Mouse (Mus musculus): ENCODE measurements at regions not wholly inside any gene's neighbourhood (a gene's known extent, or its start where the extent isn't known, plus 50 kb on each side); places are given as distances from the start of the nearest gene placed in this dataset.

DNA sequence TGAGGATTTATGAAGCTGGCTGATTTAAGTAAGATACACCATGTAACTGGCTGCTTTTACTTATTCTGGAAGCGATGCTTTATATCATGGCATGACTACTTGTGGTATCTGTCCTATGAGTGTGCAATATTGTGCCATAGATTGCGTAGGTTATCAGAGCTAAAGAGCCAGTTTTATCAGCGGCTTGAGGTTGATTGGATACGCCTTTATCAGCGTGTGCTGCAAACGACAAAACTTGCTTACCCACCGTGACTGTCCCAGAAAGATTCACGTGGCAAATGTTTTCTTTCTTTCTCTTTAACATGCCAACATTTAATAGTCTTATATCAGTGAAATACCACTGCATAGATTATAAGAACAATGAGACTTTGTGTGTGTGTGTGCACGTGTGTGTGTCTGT is 384.1 kb downstream of the Setd4 start:
- no peaks in the 10 kb centered on the region for H3K36me3 ChIP-seq
- no peak overlapping the region for H3K4me3 ChIP-seq (replicated peaks)
- H3K4me1 ChIP-seq, result peaks cover 10% of the 10 kb centered on the region
- H3K27ac ChIP-seq, result no peak overlapping the region
- H3K4me2 ChIP-seq, result no peak overlapping the region
- ATAC-seq (replicated peaks; ENCODE audit: low FRiP score), result no peak
- 81% methylated on average over 9 of the region's 9 CpGs for WGBS
- H3K9me3 ChIP-seq (replicated peaks), result no peaks in the 10 kb centered on the region
- peaks cover 46% of the 10 kb centered on the region for H3K27me3 ChIP-seq
- no peak overlapping the region for H3K9ac ChIP-seq

GRCm38 (mm10) chr16:93218402-93218801 is 385.5 kb downstream of the Setd4 start:
- peaks cover 46% of the 10 kb centered on the region for H3K27me3 ChIP-seq
- no peak overlapping the region for H3K4me2 ChIP-seq
- peaks cover 10% of the 10 kb centered on the region for H3K4me1 ChIP-seq
- no peaks in the 10 kb centered on the region for H3K9me3 ChIP-seq (replicated peaks)
- H3K4me3 ChIP-seq (replicated peaks), result no peak overlapping the region
- ATAC-seq (replicated peaks; ENCODE audit: low FRiP score), result no peak
- no peak overlapping the region for H3K9ac ChIP-seq
- H3K27ac ChIP-seq, result no peak overlapping the region
- H3K36me3 ChIP-seq, result no peaks in the 10 kb centered on the region
- 63% methylated on average over 10 of the region's 10 CpGs for WGBS

GRCm38 (mm10) chr16:93217600-93218226 is 386.1 kb downstream of the Setd4 start:
- Histone ChIP-seq H3K36me3 (no peaks in the 10 kb centered on the region), H3K9me3 (replicated peaks) (no peaks in the 10 kb centered on the region), H3K4me2 (no peak overlapping the region), H3K9ac (no peak overlapping the region), H3K27ac (no peak overlapping the region), H3K27me3 (peaks cover 46% of the 10 kb centered on the region), H3K4me3 (replicated peaks) (no peak overlapping the region), H3K4me1 (peaks cover 10% of the 10 kb centered on the region)
- ATAC-seq (replicated peaks; ENCODE audit: low FRiP score), result no peak
- 32% methylated on average over 12 of the region's 12 CpGs for WGBS

DNA sequence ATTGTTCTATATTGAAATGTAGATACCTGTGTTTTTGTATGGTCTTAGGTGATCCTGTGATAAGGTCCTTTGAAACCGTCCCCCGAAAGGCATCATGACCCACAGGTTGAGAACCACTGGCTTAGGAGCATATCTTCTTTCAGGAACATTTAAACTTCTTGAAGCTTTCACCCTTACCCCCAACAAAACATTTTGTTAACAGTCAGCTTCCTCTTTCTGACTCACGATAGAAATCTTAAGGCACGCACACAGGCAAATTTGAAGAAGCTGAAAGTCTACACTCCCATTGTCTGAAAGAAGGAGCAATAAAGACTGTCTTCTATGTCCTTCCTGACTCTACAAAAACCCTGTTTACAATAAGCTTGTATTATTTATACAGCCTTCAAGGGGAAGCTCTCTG is 388.2 kb downstream of the Setd4 start:
- Histone ChIP-seq H3K36me3 (no peaks in the 10 kb centered on the region), H3K4me3 (replicated peaks) (no peak overlapping the region), H3K27ac (no peak overlapping the region), H3K9me3 (replicated peaks) (no peaks in the 10 kb centered on the region), H3K27me3 (peaks cover 45% of the 10 kb centered on the region), H3K4me1 (peaks cover 18% of the 10 kb centered on the region), H3K9ac (no peak overlapping the region), H3K4me2 (no peak overlapping the region)
- no peak for ATAC-seq (replicated peaks; ENCODE audit: low FRiP score)
- WGBS, result 77% methylated on average over 4 of the region's 4 CpGs

DNA sequence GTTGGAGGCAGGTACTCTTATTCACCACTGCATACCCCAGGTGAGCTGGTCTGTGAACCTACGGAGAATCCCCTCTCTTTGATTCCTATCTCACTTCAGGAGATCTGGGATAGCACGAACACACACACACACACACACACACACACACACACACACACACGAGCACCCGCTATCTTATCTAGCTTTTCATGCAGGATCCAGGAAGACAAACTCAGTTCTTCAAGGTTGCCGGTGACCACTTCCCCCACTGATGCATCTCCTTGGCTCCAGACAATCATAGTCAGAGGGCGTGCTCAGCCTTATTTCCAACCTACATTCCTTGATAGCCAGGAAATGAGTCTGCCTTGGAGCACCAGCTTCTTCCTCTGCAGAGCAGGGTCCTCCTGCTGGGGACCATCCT is 387.7 kb upstream of the Runx1 start:
- Histone ChIP-seq H3K9ac (no peak overlapping the region), H3K36me3 (no peaks in the 10 kb centered on the region), H3K4me3 (replicated peaks) (no peak overlapping the region), H3K27me3 (peaks cover 33% of the 10 kb centered on the region), H3K4me1 (peaks cover 18% of the 10 kb centered on the region), H3K9me3 (replicated peaks) (no peaks in the 10 kb centered on the region), H3K27ac (no peak overlapping the region), H3K4me2 (no peak overlapping the region)
- ATAC-seq (replicated peaks; ENCODE audit: low FRiP score), result no peak
- WGBS, result 91% methylated on average over 6 of the region's 6 CpGs

- Histone ChIP-seq H3K4me3 (replicated peaks) (no peak overlapping the region), H3K4me2 (no peak overlapping the region), H3K27me3 (peaks cover 22% of the 10 kb centered on the region; the same call in 1 of the 2 replicates), H3K9me3 (replicated peaks) (no peaks in the 10 kb centered on the region), H3K36me3 (no peaks in the 10 kb centered on the region), H3K27ac (no peak overlapping the region), H3K4me1 (peaks cover 8% of the 10 kb centered on the region; the same call in 1 of the 2 replicates), H3K9ac (no peak overlapping the region)
- no peak for ATAC-seq (replicated peaks; ENCODE audit: low FRiP score)
- WGBS, result 89% methylated on average over 3 of the region's 3 CpGs
Observed at GRCm38 (mm10) chr16:93207675-93208074, 381.7 kb upstream of the Runx1 start.

DNA sequence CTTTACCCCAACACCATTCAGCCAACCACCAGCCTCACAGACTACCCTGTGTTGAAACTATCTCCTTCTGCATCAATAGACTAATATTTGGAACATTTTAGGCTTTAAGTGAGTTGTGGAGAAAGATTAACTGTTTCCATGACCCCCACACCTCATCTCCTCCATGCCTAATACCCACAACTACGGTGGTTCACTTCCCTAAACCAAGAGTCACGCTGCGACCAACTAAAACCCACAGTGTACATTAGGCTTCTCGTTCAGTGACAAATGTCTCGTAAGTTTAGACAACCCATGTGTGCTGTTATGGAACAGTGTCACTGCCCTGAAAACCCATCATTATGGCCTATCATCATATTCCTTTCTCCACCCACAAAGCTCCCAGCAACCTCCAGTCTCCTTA is 381.3 kb upstream of the Runx1 start:
- H3K4me1 ChIP-seq, result peaks cover 8% of the 10 kb centered on the region; the same call in 1 of the 2 replicates
- no peaks in the 10 kb centered on the region for H3K36me3 ChIP-seq
- no peak overlapping the region for H3K9ac ChIP-seq
- no peak overlapping the region for H3K27ac ChIP-seq
- no peak overlapping the region for H3K4me2 ChIP-seq
- H3K4me3 ChIP-seq (replicated peaks), result no peak overlapping the region
- peaks cover 21% of the 10 kb centered on the region; the same call in 1 of the 2 replicates for H3K27me3 ChIP-seq
- 94% methylated on average over 5 of the region's 5 CpGs for WGBS
- ATAC-seq (replicated peaks; ENCODE audit: low FRiP score), result no peak
- H3K9me3 ChIP-seq (replicated peaks), result no peaks in the 10 kb centered on the region

DNA sequence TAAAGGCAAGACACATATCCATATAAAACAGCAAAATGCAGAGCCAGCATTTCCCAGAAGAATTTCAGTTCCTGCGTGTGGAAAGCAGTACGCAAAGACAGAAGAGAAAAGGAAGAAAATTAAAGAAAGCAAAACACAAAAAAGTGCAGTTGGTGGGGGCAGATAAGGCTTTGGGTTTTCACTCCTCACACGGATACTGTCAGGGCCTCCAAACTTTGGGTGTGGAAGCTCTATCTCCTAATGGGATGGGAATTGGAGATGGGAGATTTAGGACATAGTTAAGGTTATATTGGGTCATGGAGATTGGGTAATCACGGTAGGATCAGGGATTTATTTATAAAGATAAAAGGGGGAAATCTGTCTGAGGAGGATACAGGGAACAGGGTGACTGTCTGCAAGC is 380.4 kb upstream of the Runx1 start:
- no peak for ATAC-seq (replicated peaks; ENCODE audit: low FRiP score)
- no peaks in the 10 kb centered on the region for H3K4me1 ChIP-seq
- no peak overlapping the region for H3K4me2 ChIP-seq
- H3K27ac ChIP-seq, result no peak overlapping the region
- no peak overlapping the region for H3K4me3 ChIP-seq (replicated peaks)
- H3K9me3 ChIP-seq (replicated peaks), result no peaks in the 10 kb centered on the region
- 87% methylated on average over 4 of the region's 4 CpGs for WGBS
- H3K9ac ChIP-seq, result no peak overlapping the region
- peaks cover 20% of the 10 kb centered on the region; the same call in 1 of the 2 replicates for H3K27me3 ChIP-seq
- no peaks in the 10 kb centered on the region for H3K36me3 ChIP-seq

GRCm38 (mm10) chr16:93204601-93205000 is 378.7 kb upstream of the Runx1 start:
- no peak overlapping the region for H3K9ac ChIP-seq
- H3K27me3 ChIP-seq, result peaks cover 17% of the 10 kb centered on the region; the same call in 1 of the 2 replicates
- no peaks in the 10 kb centered on the region for H3K36me3 ChIP-seq
- H3K27ac ChIP-seq, result no peak overlapping the region
- ATAC-seq (replicated peaks; ENCODE audit: low FRiP score), result no peak
- WGBS, result 45% methylated on average over 4 of the region's 4 CpGs
- no peaks in the 10 kb centered on the region for H3K9me3 ChIP-seq (replicated peaks)
- H3K4me1 ChIP-seq, result no peaks in the 10 kb centered on the region
- H3K4me2 ChIP-seq, result no peak overlapping the region
- no peak overlapping the region for H3K4me3 ChIP-seq (replicated peaks)

GRCm38 (mm10) chr16:93202591-93202990 is 376.6 kb upstream of the Runx1 start:
- Histone ChIP-seq H3K4me3 (replicated peaks) (no peak overlapping the region), H3K9me3 (replicated peaks) (no peaks in the 10 kb centered on the region), H3K27me3 (peaks cover 11% of the 10 kb centered on the region; the same call in 1 of the 2 replicates), H3K9ac (no peak overlapping the region), H3K4me1 (no peaks in the 10 kb centered on the region), H3K27ac (no peak overlapping the region), H3K4me2 (no peak overlapping the region), H3K36me3 (no peaks in the 10 kb centered on the region)
- ATAC-seq (replicated peaks; ENCODE audit: low FRiP score), result no peak

GRCm38 (mm10) chr16:93197300-93197699 is 371.4 kb upstream of the Runx1 start:
- Histone ChIP-seq H3K4me2 (no peak overlapping the region), H3K4me3 (replicated peaks) (no peak overlapping the region), H3K9me3 (replicated peaks) (no peaks in the 10 kb centered on the region), H3K4me1 (no peaks in the 10 kb centered on the region), H3K27ac (no peak overlapping the region), H3K36me3 (no peaks in the 10 kb centered on the region), H3K9ac (no peak overlapping the region), H3K27me3 (no peaks in the 10 kb centered on the region)
- 82% methylated on average over 8 of the region's 8 CpGs for WGBS
- ATAC-seq (replicated peaks; ENCODE audit: low FRiP score), result peak; percentile 58; the same call in 1 of the 2 replicates

DNA sequence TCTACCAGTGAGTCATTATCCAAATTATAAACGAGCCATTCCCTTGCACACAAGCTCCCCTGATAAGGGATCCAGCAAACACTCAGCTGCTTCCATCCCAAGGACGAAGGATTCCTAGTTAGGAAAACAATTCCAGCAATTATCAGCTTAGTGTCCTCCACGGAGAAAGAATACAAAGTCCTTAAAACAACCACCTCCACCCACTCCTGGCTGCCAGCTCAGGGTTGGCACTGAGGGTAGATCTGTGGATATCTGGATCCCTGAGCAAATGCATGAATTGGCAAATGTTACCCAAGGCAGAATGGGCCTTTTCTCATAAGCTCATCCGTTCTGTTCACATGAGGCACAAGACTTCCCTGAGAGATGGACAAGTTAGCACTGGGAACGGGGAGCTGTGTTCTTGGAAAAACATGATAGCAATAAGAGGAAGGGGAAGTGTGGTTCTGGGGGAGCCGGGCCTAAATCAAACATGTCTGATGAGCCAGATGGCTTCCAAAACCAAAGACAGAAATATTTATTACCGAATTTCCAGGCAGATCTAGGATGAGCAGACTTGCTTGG is 368.1 kb upstream of the Runx1 start:
- Histone ChIP-seq H3K4me2 (no peak overlapping the region), H3K4me1 (0 out of 2 replicates have a peak, but pooled peaks cover 3% of the 10 kb centered on the region), H3K9ac (no peak overlapping the region), H3K27ac (no peak overlapping the region), H3K9me3 (replicated peaks) (no peaks in the 10 kb centered on the region), H3K4me3 (replicated peaks) (no peak overlapping the region), H3K27me3 (no peaks in the 10 kb centered on the region), H3K36me3 (no peaks in the 10 kb centered on the region)
- WGBS, result 66% methylated on average over 7 of the region's 7 CpGs
- ATAC-seq (replicated peaks; ENCODE audit: low FRiP score), result no peak

DNA sequence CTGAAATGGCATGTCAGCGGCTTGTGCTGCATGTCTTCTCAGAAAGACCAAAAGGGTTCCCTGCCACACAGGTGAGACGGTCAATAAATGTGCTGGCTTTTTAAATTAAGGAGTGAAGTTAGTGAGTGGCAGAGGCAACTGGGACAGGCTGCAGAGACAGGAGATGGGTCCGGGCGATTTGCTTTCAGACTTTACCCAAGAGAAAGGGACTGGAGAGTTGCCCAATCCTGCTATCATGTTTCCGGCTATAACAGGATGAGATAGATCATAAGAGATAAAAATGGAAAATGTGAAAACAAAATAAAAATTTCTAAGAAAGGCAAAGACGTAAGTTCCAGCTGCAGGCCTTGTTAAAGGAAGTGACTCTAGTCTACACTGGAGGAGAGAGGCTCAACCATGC is 367.3 kb upstream of the Runx1 start:
- H3K9me3 ChIP-seq (replicated peaks), result no peaks in the 10 kb centered on the region
- no peak for ATAC-seq (replicated peaks; ENCODE audit: low FRiP score)
- 0 out of 2 replicates have a peak, but pooled peaks cover 3% of the 10 kb centered on the region for H3K4me1 ChIP-seq
- no peak overlapping the region for H3K9ac ChIP-seq
- H3K4me2 ChIP-seq, result no peak overlapping the region
- H3K4me3 ChIP-seq (replicated peaks), result no peak overlapping the region
- H3K36me3 ChIP-seq, result no peaks in the 10 kb centered on the region
- H3K27me3 ChIP-seq, result no peaks in the 10 kb centered on the region
- WGBS, result 79% methylated on average over 6 of the region's 6 CpGs
- no peak overlapping the region for H3K27ac ChIP-seq

Data from kidney, embryonic 15.5 days (tissue).